In the genomic region with DNA sequence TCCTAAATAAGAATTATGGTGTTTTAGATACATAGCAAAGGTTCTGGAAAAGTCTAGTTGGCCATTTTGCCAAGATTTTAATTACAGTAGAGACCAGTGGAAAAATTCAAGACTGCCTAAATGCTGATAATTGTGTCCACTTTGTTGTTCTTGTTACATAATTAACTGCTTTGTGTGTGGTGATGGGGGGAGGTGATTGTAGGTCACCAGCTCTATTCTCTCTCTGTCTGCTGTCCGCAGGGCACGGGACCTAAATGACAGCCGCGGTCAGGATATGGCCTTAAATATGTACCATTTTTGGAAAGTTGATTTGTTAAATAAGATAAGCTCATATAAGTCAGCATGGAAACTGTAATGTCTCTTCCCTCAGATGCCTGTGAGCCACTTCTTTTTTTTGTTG, we compare ENCODE assay signal across 9 mouse cellular contexts. TPM values are rescaled to one million over a fixed set of nuclear protein-coding genes. Genes with fewer than 3 reads are reported as not detected.
DNase-seq lines count a peak whose midpoint lies in the region; ATAC-seq lines count a peak whose summit lies in the region.
"Had no signal": no experiment of that assay in that cellular context is flagged by ENCODE, and none has a peak within 500 bp of the region (broad histone marks: within the 10 kb centered on the region; RNA-seq: fewer than 3 reads in every experiment).

No protein-coding gene starts in this region.

- no peak for ATAC-seq in liver, embryonic 11.5 days (replicated peaks; ENCODE audit: low FRiP score)
- ATAC-seq in embryonic facial prominence, embryonic 13.5 days (ENCODE audit: insufficient number of reproducible peaks, insufficient read depth, low FRiP score, low TSS enrichment, low read depth): no peak
- no peak for ATAC-seq in intestine, embryonic 15.5 days
- ATAC-seq in neural tube, embryonic 12.5 days (ENCODE audit: low FRiP score, low read depth): no peak

- no peaks in the 10 kb centered on the region for H3K9me3 ChIP-seq in liver, embryonic 11.5 days (ENCODE audit: control insufficient read depth, low read length)
- no peaks in the 10 kb centered on the region for H3K9me3 ChIP-seq in embryonic facial prominence, embryonic 13.5 days
- H3K9me3 ChIP-seq in intestine, embryonic 15.5 days: no peaks in the 10 kb centered on the region
- H3K9me3 ChIP-seq in neural tube, embryonic 12.5 days: no peaks in the 10 kb centered on the region

- no peak overlapping the region for H3K27ac ChIP-seq in liver, embryonic 11.5 days (ENCODE audit: low read depth, low read length)
- H3K27ac ChIP-seq in embryonic facial prominence, embryonic 13.5 days: no peak overlapping the region
- no peak overlapping the region for H3K27ac ChIP-seq in intestine, embryonic 15.5 days
- no peak overlapping the region for H3K27ac ChIP-seq in neural tube, embryonic 12.5 days

- H3K4me3 ChIP-seq in liver, embryonic 11.5 days (ENCODE audit: low read depth, low read length): peak overlapping the region; percentile 31
- no peak overlapping the region; the same call in 1 of the 2 replicates for H3K4me3 ChIP-seq in embryonic facial prominence, embryonic 13.5 days
- no peak overlapping the region for H3K4me3 ChIP-seq in intestine, embryonic 15.5 days (replicated peaks)
- H3K4me3 ChIP-seq in neural tube, embryonic 12.5 days: no peak overlapping the region

- no peak overlapping the region for H3K9ac ChIP-seq in liver, embryonic 11.5 days (ENCODE audit: low read depth, low read length)
- H3K9ac ChIP-seq in embryonic facial prominence, embryonic 13.5 days: no peak overlapping the region
- H3K9ac ChIP-seq in intestine, embryonic 15.5 days: no peak overlapping the region
- no peak overlapping the region for H3K9ac ChIP-seq in neural tube, embryonic 12.5 days

- H3K4me2 ChIP-seq in liver, embryonic 11.5 days: peak overlapping the region; percentile 79
- H3K4me2 ChIP-seq in embryonic facial prominence, embryonic 13.5 days: peak overlapping the region; percentile 95
- H3K4me2 ChIP-seq in intestine, embryonic 15.5 days (replicated peaks): peak overlapping the region; percentile 84; the same call in 1 of the 2 replicates
- H3K4me2 ChIP-seq in neural tube, embryonic 12.5 days (replicated peaks): peak overlapping the region; percentile 86

- DNase-seq in liver, embryonic 11.5 days (ENCODE audit: low spot score): no peak
- no peak for DNase-seq in liver
- no peak for DNase-seq in right cerebral cortex, postnatal 4 days
- no peak for DNase-seq in right cerebral cortex, postnatal 14 days
- DNase-seq: cerebellum, adult 11 months; kidney, postnatal 10 days had no signal

- peaks cover 31% of the 10 kb centered on the region for H3K4me1 ChIP-seq in liver, embryonic 11.5 days (replicated peaks; ENCODE audit: control insufficient read depth, insufficient read depth, low read length)
- H3K4me1 ChIP-seq in embryonic facial prominence, embryonic 13.5 days: peaks cover 35% of the 10 kb centered on the region
- H3K4me1 ChIP-seq in intestine, embryonic 15.5 days (replicated peaks): peaks cover 20% of the 10 kb centered on the region
- peaks cover 27% of the 10 kb centered on the region for H3K4me1 ChIP-seq in neural tube, embryonic 12.5 days

- H3K36me3 ChIP-seq in liver, embryonic 11.5 days (ENCODE audit: control insufficient read depth, insufficient read depth, low read length): peaks cover 11% of the 10 kb centered on the region; the same call in 1 of the 2 replicates
- peaks cover 11% of the 10 kb centered on the region for H3K36me3 ChIP-seq in embryonic facial prominence, embryonic 13.5 days
- H3K36me3 ChIP-seq in intestine, embryonic 15.5 days: no peaks in the 10 kb centered on the region
- H3K36me3 ChIP-seq in neural tube, embryonic 12.5 days: peaks cover 5% of the 10 kb centered on the region

- WGBS in liver, embryonic 11.5 days: 64% methylated on average over 4 of the region's 4 CpGs
- WGBS in embryonic facial prominence, embryonic 13.5 days: 72% methylated on average over 4 of the region's 4 CpGs
- 84% methylated on average over 4 of the region's 4 CpGs for WGBS in intestine, embryonic 15.5 days
- WGBS in neural tube, embryonic 12.5 days: 52% methylated on average over 4 of the region's 4 CpGs

- H3K27me3 ChIP-seq in liver, embryonic 11.5 days (replicated peaks; ENCODE audit: control insufficient read depth, insufficient read depth, low read length): no peaks in the 10 kb centered on the region
- H3K27me3 ChIP-seq in embryonic facial prominence, embryonic 13.5 days: no peaks in the 10 kb centered on the region
- no peaks in the 10 kb centered on the region for H3K27me3 ChIP-seq in intestine, embryonic 15.5 days (replicated peaks)
- H3K27me3 ChIP-seq in neural tube, embryonic 12.5 days (replicated peaks): no peaks in the 10 kb centered on the region

RNA-seq across cellular contexts. Expression of a gene that starts 1.5 kb away (rescaled TPM):
- 52.6 and 61.2 TPM in 2 replicates for polyA plus RNA-seq in liver, embryonic 11.5 days (2014; fragmentation: Nextera tagmentation; extraction: Ambion mirVana)
- polyA plus RNA-seq in embryonic facial prominence, embryonic 13.5 days (2015; fragmentation: Nextera tagmentation; extraction: Ambion mirVana): 46.1 and 49.0 TPM in 2 replicates
- polyA plus RNA-seq in intestine, embryonic 15.5 days (2015; fragmentation: Nextera tagmentation; extraction: Ambion mirVana): 49.2 and 49.8 TPM in 2 replicates
- polyA plus RNA-seq in neural tube, embryonic 12.5 days (2016; fragmentation: Nextera tagmentation; extraction: Ambion mirVana): 40.1 and 40.4 TPM in 2 replicates

RNA-seq across cellular contexts. Expression of a gene that starts 1.8 kb away (rescaled TPM):
- polyA plus RNA-seq in liver, embryonic 11.5 days (2014; fragmentation: Nextera tagmentation; extraction: Ambion mirVana): 143 and 157 TPM in 2 replicates
- polyA plus RNA-seq in embryonic facial prominence, embryonic 13.5 days (2015; fragmentation: Nextera tagmentation; extraction: Ambion mirVana): 213 and 218 TPM in 2 replicates
- 128 and 132 TPM in 2 replicates for polyA plus RNA-seq in intestine, embryonic 15.5 days (2015; fragmentation: Nextera tagmentation; extraction: Ambion mirVana)
- polyA plus RNA-seq in neural tube, embryonic 12.5 days (2016; fragmentation: Nextera tagmentation; extraction: Ambion mirVana): 245 and 268 TPM in 2 replicates
